Mouse (Mus musculus) lung, postnatal 0 days (tissue): Measurements from ENCODE around the gene Osbpl6.

ENCODE experiments used
- CTCF ChIP-seq: IDR thresholded peaks from 2 replicates; pipeline ENCODE4 v1.5.1; 2016; ENCODE audit warnings: antibody characterized with exemption, mild to moderate bottlenecking
- EP300 ChIP-seq: IDR thresholded peaks from 2 replicates; pipeline ENCODE4 v1.6.1; 2016; ENCODE audit warnings: antibody characterized with exemption, mild to moderate bottlenecking, control low read depth

DNA sequence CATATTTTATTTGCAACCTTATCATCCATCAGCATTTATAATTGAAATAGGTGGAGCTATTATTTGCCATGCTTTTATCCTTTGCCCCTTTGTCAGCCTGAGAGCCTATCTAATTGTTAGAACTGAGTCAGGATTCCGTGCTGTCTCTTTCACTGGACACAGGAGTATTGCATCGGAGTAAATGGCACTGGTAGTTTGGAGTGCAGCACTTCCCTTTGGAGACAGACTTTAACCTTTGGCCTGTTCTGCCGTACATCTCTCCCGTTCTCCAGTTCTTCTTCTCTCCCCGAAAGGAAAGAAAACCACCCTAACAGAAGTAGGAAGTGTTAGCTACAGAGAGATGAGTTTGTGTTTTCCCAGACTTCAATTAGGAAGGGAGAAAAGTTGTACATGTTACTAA, 136.6 kb downstream of the Osbpl6 start:
- TF ChIP-seq CTCF (no peak), EP300 (no peak)
